Mouse (Mus musculus): ENCODE measurements around the gene Megf8.

DNA sequence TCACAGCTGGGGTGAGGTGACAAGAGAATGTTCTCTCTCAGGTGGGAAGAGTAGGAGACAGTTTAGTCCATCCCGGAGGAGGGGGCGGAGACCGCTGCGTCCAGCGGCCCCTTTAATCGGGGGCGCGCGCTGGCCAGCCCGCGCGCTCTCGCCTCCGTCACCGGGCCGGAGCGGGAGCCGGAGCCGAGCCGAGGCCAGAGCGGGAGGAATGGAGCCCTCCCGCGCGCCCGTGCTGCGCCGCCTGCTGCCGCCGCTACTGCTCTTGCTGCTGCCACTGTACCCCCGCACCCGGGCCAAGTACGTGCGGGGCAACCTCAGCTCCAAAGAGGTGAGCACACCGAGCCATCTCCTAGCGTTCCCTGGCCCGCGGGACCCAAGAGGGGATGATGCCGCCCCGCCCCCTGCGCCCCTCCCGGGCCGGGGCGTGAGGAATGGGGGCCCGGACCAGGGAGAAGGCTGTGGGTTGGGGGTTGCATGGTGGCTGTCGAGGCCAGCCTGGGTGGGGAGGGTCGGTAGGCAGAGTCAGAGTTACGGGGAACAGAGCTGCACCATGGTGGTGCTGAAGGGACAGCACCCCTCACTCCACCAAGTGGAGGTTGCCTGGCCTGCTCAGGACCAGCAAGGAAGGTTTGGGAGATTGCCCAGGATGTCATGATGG, 10.9 kb upstream of the Megf8 start, which contains the start of gene Tmem145:
- TF ChIP-seq CTCF (IDR thresholded peaks at IDR 0.05; ENCODE audit: low read depth, low read length), result 0 out of 2 replicates have a peak, but pooled peaks have one; percentile 2
- no peak for TF ChIP-seq POLR2A (IDR thresholded peaks at IDR 0.05; ENCODE audit: extremely low read depth, insufficient read depth, low read length)
